Mouse (Mus musculus) olfactory bulb, adult 2 months (tissue): ENCODE data around the gene Fkbp4. TPM values are rescaled to one million over a fixed set of nuclear protein-coding genes. Genes with fewer than 3 reads are reported as not detected.

Source experiments
- H3K27ac ChIP-seq: fragments of 200-500 bp; 2 replicates; pipeline ENCODE4 v1.5.1; 2012; ENCODE audit warnings: low read depth, low read length; ENCODE audit not compliant: insufficient read depth
- H3K4me1 ChIP-seq: fragments of 200-500 bp; 2 replicates; pipeline ENCODE4 v1.6.1; 2012; ENCODE audit warnings: low read length; ENCODE audit not compliant: control insufficient read depth, insufficient read depth
- H3K4me3 ChIP-seq: fragments of 200-500 bp; 2 replicates; pipeline ENCODE4 v1.5.1; 2012; ENCODE audit warnings: mild to moderate bottlenecking, low read depth, low read length, moderate library complexity; ENCODE audit not compliant: insufficient read depth
- CTCF ChIP-seq: fragments of 200-500 bp; IDR thresholded peaks from 2 replicates; pipeline ENCODE4 v1.5.1; 2012; ENCODE audit warnings: low read depth, mild to moderate bottlenecking, low read length, moderate library complexity; ENCODE audit not compliant: insufficient read depth
- POLR2A ChIP-seq: fragments of 200-500 bp; IDR thresholded peaks from 2 replicates; pipeline ENCODE4 v1.6.1; 2012; ENCODE audit warnings: mild to moderate bottlenecking, low read depth, low read length, moderate library complexity; ENCODE audit not compliant: insufficient read depth
- WGBS: fragments of 180-500 bp; shearing (Covaris S2); methylation state at CpG from one replicate; pipeline ENCODE4 v1.1.7; 2018; 5-methylcytosine and 5-hydroxymethylcytosine counted together
- polyA plus RNA-seq: library from polyadenylated mRNA; stranded (reverse); fragments of >200 nt; gene quantifications from 2 replicates; pipeline ENCODE4 v1.2.4, GENCODE M21; 2012; ENCODE audit warnings: low replicate concordance; ENCODE audit not compliant: missing spikeins, insufficient read depth, insufficient read length

The Fkbp4 gene
- polyA plus RNA-seq, 1 experiment = not detected

GRCm38 (mm10) chr6:128410305-128410704, 28.2 kb downstream of the Fkbp4 start:
- Histone ChIP-seq H3K27ac (no peak overlapping the region), H3K4me1 (peaks cover 8% of the 10 kb centered on the region; the same call in 1 of the 2 replicates), H3K4me3 (no peak overlapping the region)
- 71% methylated on average over 13 of the region's 13 CpGs for WGBS
- no peak for TF ChIP-seq CTCF
- TF ChIP-seq POLR2A = no peak

DNA sequence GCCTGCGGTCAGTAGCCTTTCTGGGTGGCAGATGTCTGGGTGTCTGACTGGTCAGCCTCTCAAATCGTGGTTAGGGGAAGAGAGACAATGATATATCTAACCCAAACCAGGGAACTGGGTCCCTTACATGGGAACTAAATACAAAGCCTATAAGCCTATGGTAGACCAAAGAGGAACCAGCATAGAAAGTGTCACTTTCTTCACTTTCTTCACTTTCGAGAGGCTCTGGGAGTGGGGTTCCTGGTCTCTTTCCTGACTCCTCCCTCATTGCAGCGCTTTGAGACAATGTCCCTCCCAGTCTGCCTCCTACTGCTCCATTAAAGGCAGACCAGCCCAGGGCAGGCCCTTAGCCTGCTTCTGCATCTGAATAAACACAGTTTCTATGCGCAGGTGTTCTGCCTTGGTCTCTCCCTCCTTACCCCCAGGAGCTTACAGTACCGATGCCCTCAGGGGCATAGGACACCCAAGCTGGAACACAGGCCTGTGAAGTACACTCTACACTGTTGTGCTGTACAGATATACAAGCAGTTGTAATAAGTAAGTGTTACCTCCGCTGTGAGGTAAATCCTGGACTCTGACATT, 29.8 kb downstream of the Fkbp4 start:
- Histone ChIP-seq H3K4me3 (no peak overlapping the region), H3K4me1 (peaks cover 11% of the 10 kb centered on the region), H3K27ac (no peak overlapping the region)
- WGBS = 85% methylated on average over 7 of the region's 7 CpGs
- TF ChIP-seq POLR2A (no peak), CTCF (no peak)

DNA sequence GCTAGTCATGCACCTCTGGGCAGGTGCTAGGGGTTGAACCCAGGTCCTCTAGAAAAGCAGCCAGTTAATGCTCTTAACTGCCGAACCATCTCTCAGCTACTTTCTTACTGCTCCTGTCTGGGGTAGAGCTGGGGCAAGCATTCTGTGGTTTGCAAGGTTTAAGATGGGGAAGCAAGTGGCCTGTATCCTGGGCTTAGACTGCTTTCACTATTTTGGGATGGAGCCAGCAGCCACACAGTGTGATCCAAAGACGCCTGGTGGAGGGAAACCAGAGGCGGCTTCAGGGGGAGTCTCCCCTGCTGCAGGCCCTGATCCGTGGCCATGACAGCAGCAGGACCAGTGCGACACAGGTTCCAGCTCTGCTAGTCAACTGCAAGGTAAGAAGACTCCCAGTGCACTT, 33.8 kb downstream of the Fkbp4 start:
- no peak overlapping the region for H3K27ac ChIP-seq
- H3K4me1 ChIP-seq = peaks cover 15% of the 10 kb centered on the region
- TF ChIP-seq POLR2A = no peak
- no peak for TF ChIP-seq CTCF
- H3K4me3 ChIP-seq = no peak overlapping the region
- WGBS = 35% methylated on average over 5 of the region's 5 CpGs

GRCm38 (mm10) chr6:128399421-128400185, 38.9 kb downstream of the Fkbp4 start:
- TF ChIP-seq POLR2A (no peak), CTCF (no peak)
- Histone ChIP-seq H3K4me1 (peaks cover 18% of the 10 kb centered on the region), H3K4me3 (peak overlapping the region; percentile 54), H3K27ac (peak overlapping the region; percentile 52)
- 24% methylated on average over 21 of the region's 21 CpGs for WGBS

- Histone ChIP-seq H3K27ac (peak within 1 kb of the TSS; percentile 52), H3K4me1 (peaks cover 18% of the 10 kb centered on the region), H3K4me3 (peak within 1 kb of the TSS; percentile 54)
- 58% methylated on average over 3 of the region's 3 CpGs for whole genome bisulfite sequencing
- no peak for TF ChIP-seq CTCF
- no peak for TF ChIP-seq POLR2A
Observed at GRCm38 (mm10) chr6:128398996-128399395, 39.5 kb downstream of the Fkbp4 start, which contains the start of gene Nrip2. Gene Nrip2 (plus strand): TSS chr6:128399296.

DNA sequence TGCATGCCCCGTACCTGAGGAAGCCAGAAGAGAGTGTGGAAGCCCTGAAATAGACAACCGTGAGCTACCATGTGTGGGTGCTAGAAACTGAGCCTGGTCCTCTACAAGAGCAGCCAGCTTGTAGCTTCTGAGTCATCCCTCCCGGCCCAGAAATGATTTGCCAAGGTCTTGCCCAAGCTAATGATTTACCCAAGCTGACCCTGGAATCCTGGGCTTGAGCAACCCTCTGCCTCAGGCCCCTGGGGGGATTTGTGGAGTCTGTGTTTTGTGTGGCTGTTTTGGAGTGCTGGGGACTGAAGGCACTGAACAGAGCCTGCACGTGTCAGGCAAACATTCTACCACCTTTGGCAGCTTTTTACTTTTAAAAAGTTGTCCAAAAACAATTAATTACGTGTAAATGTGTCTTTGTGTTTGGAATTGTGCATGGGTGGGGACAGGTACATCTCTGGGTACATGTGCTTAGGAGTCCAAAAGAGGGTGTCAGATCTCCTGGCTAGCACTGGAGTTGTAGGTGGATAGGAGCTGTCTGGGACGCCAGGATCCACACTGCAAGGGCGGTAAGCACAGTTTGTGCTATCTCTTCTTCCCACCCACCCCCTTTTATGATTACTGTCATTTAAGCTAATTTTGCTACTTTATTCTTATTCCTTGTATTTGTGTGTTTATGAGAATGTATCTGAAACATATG, 40.8 kb downstream of the Fkbp4 start:
- no peak for TF ChIP-seq POLR2A
- TF ChIP-seq CTCF = no peak
- H3K4me3 ChIP-seq = no peak overlapping the region
- peaks cover 18% of the 10 kb centered on the region for H3K4me1 ChIP-seq
- WGBS = 73% methylated on average over 7 of the region's 7 CpGs
- H3K27ac ChIP-seq = no peak overlapping the region

DNA sequence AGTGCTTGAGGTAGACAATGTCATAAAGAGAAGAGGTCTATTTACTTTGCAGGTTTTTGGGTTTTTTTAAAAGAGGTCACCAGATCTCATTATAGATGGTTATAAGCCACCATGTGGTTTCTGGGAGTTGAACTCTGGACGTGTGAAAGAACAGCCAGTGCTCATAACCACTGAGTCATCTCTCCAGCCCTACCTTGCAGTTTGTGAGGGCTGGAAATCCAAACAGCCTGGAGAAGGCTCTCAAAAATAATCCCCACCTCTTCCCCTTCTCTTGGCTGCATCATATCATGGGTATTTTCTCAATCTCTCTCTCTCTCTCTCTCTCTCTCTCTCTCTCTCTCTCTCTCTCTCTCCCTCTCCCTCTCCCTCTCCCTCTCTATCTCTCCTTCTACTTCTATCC, 47.8 kb downstream of the Fkbp4 start:
- no peak overlapping the region for H3K27ac ChIP-seq
- WGBS = 69% methylated on average over 1 of the region's 1 CpGs
- TF ChIP-seq POLR2A (no peak), CTCF (no peak)
- H3K4me1 ChIP-seq = no peaks in the 10 kb centered on the region
- no peak overlapping the region for H3K4me3 ChIP-seq

DNA sequence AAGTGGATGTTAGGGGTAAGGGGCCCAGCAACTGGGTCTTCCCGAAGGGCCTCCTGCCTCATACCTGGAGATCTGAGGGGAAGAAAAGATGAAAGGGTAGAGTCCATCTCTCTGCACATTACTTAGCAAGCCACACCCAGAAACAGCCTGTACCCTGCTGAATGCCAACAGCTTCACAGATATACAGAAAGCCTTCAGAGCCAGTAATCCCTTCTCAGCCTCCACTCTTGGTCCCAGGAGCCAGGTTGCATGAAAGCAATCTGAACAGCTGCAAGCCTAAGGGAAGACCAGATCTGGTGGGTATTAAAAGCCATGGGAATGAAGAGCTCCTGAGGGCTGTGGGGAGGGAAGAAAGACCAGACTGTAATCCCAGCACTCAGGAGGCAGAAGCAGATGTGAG, 49.3 kb downstream of the Fkbp4 start:
- no peak overlapping the region for H3K27ac ChIP-seq
- H3K4me1 ChIP-seq = no peaks in the 10 kb centered on the region
- H3K4me3 ChIP-seq = no peak overlapping the region
- WGBS = 92% methylated on average over 1 of the region's 1 CpGs
- no peak for TF ChIP-seq POLR2A
- no peak for TF ChIP-seq CTCF

DNA sequence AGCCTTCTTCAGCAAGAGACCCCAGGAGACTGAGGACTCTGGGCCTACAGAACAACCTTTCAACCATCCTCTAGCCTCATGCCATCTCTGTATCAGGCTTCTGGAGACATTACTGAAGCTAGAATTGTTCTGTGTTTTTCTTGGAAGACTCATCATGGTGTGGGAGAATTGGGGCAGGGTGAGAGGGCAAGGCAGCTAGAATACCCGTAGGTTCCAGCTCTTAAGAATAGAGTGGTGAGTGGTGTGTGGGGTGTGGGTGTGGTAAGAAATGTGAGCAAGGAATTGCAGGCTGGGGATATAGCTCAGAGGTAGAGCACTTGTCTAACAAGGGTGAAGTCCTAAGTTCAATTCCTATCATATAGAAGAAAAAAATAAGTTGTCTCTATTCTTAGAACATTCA, 53.5 kb downstream of the Fkbp4 start:
- 79% methylated on average over 1 of the region's 1 CpGs for WGBS
- Histone ChIP-seq H3K27ac (no peak overlapping the region), H3K4me1 (no peaks in the 10 kb centered on the region), H3K4me3 (no peak overlapping the region)
- TF ChIP-seq CTCF (no peak), POLR2A (no peak)
